Mouse (Mus musculus) spleen, adult 2 months (tissue): ENCODE results near the gene Phip.

Experiments
- CTCF ChIP-seq: fragments of 200-500 bp; IDR thresholded peaks from 2 replicates; pipeline ENCODE4 v1.5.1; 2011; ENCODE audit warnings: mild to moderate bottlenecking, inconsistent platforms; ENCODE audit not compliant: insufficient read depth, insufficient read length, insufficient replicate concordance; ENCODE audit errors: extremely low read depth
- POLR2A ChIP-seq: fragments of 200-500 bp; IDR thresholded peaks from 2 replicates; pipeline ENCODE4 v1.6.1; 2011; ENCODE audit warnings: low read depth, low read length, inconsistent platforms

GRCm38 (mm10) chr9:82974187-82974861, 992 bp downstream of the Phip start:
- TF ChIP-seq POLR2A (no peak), CTCF (no peak)
